Mouse (Mus musculus) brain, embryonic 14.5 days (tissue): ENCODE results near the gene Agrp.

Experiments
- CTCF ChIP-seq: fragments of 200-500 bp; IDR thresholded peaks from 2 replicates; pipeline ENCODE4 v1.5.1; 2012; ENCODE audit warnings: inconsistent platforms, mild to moderate bottlenecking, moderate library complexity, borderline replicate concordance; ENCODE audit not compliant: insufficient read depth, insufficient read length; ENCODE audit errors: extremely low read depth
- POLR2A ChIP-seq: fragments of 200-500 bp; IDR thresholded peaks from 2 replicates; pipeline ENCODE4 v1.6.1; 2012; ENCODE audit warnings: mild to moderate bottlenecking, inconsistent platforms, borderline replicate concordance; ENCODE audit not compliant: poor library complexity, insufficient read depth, insufficient read length, severe bottlenecking; ENCODE audit errors: extremely low read depth

DNA sequence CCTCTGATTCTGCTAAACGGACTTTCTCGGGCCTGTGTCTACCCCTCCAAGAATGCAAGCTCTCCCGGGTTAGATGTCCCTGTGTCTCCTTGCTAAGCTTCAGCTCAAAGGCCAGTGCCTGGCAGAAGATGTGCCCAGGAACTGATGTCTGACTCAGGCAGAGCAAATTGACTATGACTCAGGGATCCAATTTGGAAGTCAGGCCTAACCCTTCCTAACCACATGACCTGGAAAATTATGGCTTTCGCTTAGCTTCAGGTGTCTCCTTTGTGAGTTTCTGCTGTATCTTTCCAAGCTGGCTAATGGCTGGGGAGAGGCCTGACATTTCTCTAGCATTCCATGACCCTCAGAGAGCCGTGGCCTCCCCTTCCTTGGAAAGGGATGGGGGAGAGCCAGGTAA is 35.9 kb downstream of the Agrp start:
- no peak for TF ChIP-seq POLR2A
- no peak for TF ChIP-seq CTCF
